Mouse (Mus musculus): ENCODE results near the gene Sox13. TPM values are rescaled to one million over a fixed set of nuclear protein-coding genes. Genes with fewer than 3 reads are reported as not detected.

The Sox13 gene
- polyA plus RNA-seq, 1 experiment from 2014 or later, result 5.8 TPM

DNA sequence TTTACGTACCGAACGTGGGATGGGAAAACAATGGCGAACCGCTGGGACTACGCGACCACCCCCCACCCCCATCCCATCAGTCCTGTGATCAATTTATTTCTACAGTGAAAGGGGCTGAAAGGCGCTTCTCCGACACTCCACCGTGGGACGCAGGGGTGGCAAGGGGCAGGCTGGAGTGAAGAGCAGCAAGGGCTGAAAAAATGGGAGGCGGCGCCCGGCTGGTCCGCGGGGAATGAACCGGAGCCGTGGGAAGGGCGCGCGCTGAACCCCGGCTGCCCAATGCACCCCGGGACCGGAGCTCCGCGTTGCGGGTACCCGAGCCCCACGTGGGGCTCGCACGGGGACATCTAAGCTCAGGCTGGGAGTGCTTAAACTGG, 1.0 kb downstream of the Sox13 start:
- H3K9me3 ChIP-seq (replicated peaks), result no peaks in the 10 kb centered on the region
- H3K4me3 ChIP-seq, result peak overlapping the region; percentile 77
- no peak overlapping the region for H3K27ac ChIP-seq
- under 1% methylated on average over 31 of the region's 31 CpGs for WGBS
- H3K27me3 ChIP-seq, result no peaks in the 10 kb centered on the region
- peak overlapping the region; percentile 83 for H3K9ac ChIP-seq
- peak; percentile 41 for ATAC-seq
- no peaks in the 10 kb centered on the region for H3K36me3 ChIP-seq (ENCODE audit: poor library complexity, severe bottlenecking)
- peaks cover 32% of the 10 kb centered on the region for H3K4me1 ChIP-seq
- H3K4me2 ChIP-seq, result peak overlapping the region; percentile 100

DNA sequence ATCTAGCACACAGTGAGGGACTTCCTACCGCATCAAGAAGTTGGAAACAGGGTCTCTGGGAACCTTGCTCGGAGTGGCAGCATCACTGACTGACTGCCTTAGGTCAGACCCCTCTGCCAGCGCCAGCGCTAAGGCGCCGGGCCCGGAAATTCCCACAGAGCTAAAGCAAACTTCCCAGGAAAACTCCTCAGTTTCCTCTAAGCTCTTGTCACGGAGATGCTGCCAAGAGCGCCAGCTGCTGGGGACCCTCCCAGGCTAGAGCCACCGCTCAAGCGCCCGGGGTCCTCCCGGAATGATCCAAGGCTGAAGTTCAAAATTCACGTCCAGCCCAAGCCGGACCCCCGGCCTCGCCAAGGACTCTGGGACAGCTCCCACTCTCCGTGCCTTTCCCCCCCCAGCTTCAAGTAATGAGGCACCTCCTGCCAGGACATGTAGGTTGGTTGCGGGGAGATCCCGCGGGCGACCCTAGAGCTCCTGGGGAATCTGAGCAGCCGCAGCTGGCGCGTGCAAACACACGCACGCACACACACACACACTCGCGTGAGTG, 1.5 kb downstream of the Sox13 start:
- under 1% methylated on average over 29 of the region's 29 CpGs for WGBS
- no peaks in the 10 kb centered on the region for H3K9me3 ChIP-seq (replicated peaks)
- H3K4me3 ChIP-seq, result peak overlapping the region; percentile 77
- H3K9ac ChIP-seq, result peak overlapping the region; percentile 83
- H3K4me2 ChIP-seq, result peak overlapping the region; percentile 100
- no peak overlapping the region for H3K27ac ChIP-seq
- H3K27me3 ChIP-seq, result no peaks in the 10 kb centered on the region
- H3K4me1 ChIP-seq, result peaks cover 37% of the 10 kb centered on the region
- H3K36me3 ChIP-seq (ENCODE audit: poor library complexity, severe bottlenecking), result no peaks in the 10 kb centered on the region
- peak; percentile 30 for ATAC-seq

DNA sequence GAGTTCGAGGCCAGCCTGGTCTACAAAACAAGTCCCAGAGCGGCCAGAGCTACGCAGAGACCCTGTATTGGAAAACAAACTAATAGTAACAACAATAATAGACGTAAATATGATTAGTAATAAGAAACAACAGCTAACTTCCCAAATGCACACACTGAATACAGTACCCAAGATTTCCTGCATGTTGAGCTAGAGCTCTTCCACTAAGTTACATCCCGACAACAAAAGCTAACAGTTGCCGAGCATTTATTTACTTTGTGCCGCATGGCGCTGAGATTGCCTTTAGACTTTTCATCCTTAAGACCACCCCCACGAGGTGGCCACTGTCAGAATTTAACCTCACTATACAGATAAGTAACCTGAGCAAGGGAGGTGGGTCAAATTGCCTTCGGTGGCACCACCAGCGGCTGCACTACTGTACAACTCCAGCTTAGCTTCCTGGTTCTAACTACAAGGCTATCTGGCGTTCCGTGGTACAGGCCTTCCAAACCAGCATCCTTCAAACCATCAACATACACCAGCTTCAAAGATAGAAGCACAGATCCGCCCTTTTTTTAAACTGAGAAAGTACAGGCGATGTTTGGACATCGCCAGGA, 2.1 kb downstream of the Sox13 start:
- H3K9me3 ChIP-seq (replicated peaks), result no peaks in the 10 kb centered on the region
- peak overlapping the region; percentile 83 for H3K9ac ChIP-seq
- peak overlapping the region; percentile 77 for H3K4me3 ChIP-seq
- 49% methylated on average over 16 of the region's 16 CpGs for WGBS
- ATAC-seq, result no peak
- H3K36me3 ChIP-seq (ENCODE audit: poor library complexity, severe bottlenecking), result no peaks in the 10 kb centered on the region
- H3K27ac ChIP-seq, result no peak overlapping the region
- peak overlapping the region; percentile 100 for H3K4me2 ChIP-seq
- H3K27me3 ChIP-seq, result no peaks in the 10 kb centered on the region
- H3K4me1 ChIP-seq, result peaks cover 38% of the 10 kb centered on the region

DNA sequence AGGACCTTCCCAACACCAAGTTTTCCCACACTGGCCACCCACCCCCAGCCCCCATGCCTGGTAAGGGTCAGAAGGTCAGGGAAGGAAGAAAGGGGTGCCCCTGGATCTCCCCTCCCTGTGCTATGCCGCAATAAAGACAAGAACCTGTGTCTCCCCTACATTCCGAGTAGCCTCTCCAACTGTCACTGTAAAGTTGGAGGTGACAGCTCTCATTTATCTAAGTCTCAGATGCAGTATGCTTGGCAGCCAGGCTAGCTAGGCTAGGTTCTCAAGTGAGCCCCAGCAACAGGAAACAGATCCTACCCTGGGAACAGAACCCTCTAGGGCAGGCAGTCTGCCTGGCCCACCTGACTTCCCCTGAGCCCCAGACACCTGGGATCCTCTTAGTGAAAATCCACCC, 3.1 kb downstream of the Sox13 start:
- no peak overlapping the region for H3K4me3 ChIP-seq
- no peaks in the 10 kb centered on the region for H3K27me3 ChIP-seq
- no peak overlapping the region for H3K9ac ChIP-seq
- H3K4me1 ChIP-seq, result peaks cover 38% of the 10 kb centered on the region
- ATAC-seq, result no peak
- 63% methylated on average over 2 of the region's 2 CpGs for WGBS
- peak overlapping the region; percentile 100; the same call in 1 of the 2 replicates for H3K4me2 ChIP-seq
- no peaks in the 10 kb centered on the region for H3K36me3 ChIP-seq (ENCODE audit: poor library complexity, severe bottlenecking)
- no peaks in the 10 kb centered on the region for H3K9me3 ChIP-seq (replicated peaks)
- no peak overlapping the region for H3K27ac ChIP-seq

DNA sequence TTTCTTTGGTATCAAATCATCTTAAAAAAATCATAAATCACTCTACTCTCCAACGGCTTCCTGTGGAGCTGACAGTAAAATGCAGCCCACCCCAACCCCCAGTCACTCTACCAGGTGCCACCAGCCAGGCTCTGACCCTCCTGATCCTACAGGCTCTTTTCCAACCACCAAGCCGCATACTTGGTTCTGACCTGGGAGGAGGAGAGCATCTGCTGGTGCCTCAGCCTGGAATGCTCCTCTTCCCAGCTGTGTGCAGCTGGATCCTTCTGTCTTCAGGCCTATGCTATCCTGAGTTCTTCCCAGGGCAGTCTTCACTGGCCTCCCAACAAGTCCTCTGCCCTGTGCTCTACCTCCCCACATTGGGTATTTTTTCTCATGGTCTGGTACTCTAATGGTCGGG, 3.7 kb downstream of the Sox13 start:
- no peaks in the 10 kb centered on the region for H3K36me3 ChIP-seq (ENCODE audit: poor library complexity, severe bottlenecking)
- 72% methylated on average over 3 of the region's 3 CpGs for WGBS
- H3K4me3 ChIP-seq, result no peak overlapping the region
- no peak overlapping the region for H3K27ac ChIP-seq
- no peak for ATAC-seq
- no peak overlapping the region for H3K9ac ChIP-seq
- no peaks in the 10 kb centered on the region for H3K27me3 ChIP-seq
- peaks cover 43% of the 10 kb centered on the region for H3K4me1 ChIP-seq
- no peaks in the 10 kb centered on the region for H3K9me3 ChIP-seq (replicated peaks)
- H3K4me2 ChIP-seq, result no peak overlapping the region

DNA sequence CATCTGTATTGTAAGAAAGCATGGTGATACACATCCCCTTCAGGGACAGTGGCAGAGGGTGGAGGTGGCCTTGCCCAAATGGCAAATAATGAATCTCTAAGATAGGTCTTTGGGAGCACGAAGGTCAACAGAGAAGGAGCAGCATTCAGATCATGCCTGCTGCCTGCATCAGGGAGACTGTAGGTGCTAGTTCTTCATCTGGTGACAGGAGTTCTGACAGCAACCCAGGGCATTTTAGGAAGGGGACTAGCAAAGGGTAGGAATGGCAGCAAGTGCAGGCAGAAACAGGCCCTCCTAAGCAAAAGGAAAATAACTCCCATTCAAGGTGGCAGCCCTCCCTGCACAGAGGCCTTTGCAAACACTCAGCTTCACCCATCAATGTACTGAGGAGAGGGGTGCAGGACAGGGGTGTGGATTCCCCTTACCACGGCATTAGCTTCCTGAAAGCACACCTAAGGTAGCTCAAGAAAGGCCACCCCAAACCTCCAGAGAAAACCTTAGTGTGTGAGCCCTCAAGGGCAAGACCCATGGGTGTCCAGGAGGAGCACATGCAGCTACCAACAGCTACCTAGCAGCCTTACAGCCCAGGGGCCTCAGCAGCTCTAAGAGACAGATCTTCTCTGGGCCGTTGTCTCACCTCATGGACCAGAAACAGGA, 4.9 kb downstream of the Sox13 start:
- Histone ChIP-seq H3K4me3 (no peak overlapping the region), H3K27ac (no peak overlapping the region), H3K36me3 (ENCODE audit: poor library complexity, severe bottlenecking) (no peaks in the 10 kb centered on the region), H3K4me1 (peaks cover 50% of the 10 kb centered on the region), H3K27me3 (no peaks in the 10 kb centered on the region), H3K4me2 (no peak overlapping the region), H3K9ac (no peak overlapping the region), H3K9me3 (replicated peaks) (no peaks in the 10 kb centered on the region)
- 79% methylated on average over 3 of the region's 3 CpGs for WGBS
- ATAC-seq, result no peak

DNA sequence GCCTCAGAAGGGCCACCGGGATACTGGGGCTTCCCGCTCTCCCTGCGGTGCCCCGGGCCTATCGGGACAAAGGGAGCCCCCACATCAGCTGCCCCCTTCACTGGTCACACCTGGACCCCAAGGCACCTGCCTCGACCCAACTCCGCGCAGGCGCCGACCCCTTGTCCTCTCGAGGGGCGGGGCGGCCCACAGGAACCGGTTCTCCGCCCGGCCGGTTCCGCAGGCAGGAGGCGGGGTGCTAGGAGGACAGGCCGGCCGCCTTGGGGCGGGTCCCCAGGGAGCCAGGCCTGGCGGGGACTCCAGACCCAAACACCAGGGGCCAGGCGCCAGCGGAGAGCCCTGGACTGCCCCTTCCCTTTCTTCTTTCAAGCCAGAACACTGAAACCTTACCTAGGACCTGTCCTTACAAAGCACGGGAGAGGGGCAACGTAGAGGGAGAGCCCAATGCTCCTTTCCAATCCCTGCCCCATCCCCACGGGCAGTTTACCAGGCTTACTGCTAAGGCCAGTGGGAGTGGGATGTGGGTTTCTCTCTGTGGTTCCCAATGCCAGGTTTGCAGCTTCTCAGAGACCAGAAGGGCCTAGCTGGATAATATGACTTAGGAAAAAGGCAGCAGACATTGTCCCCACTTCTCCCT, 5.9 kb downstream of the Sox13 start:
- H3K27me3 ChIP-seq, result no peaks in the 10 kb centered on the region
- peak overlapping the region; percentile 62 for H3K9ac ChIP-seq
- ATAC-seq, result no peak
- H3K36me3 ChIP-seq (ENCODE audit: poor library complexity, severe bottlenecking), result no peaks in the 10 kb centered on the region
- 14% methylated on average over 28 of the region's 28 CpGs for WGBS
- H3K4me1 ChIP-seq, result peaks cover 50% of the 10 kb centered on the region
- peak overlapping the region; percentile 62 for H3K4me2 ChIP-seq
- H3K9me3 ChIP-seq (replicated peaks), result no peaks in the 10 kb centered on the region
- no peak overlapping the region for H3K27ac ChIP-seq
- H3K4me3 ChIP-seq, result peak overlapping the region; percentile 33

DNA sequence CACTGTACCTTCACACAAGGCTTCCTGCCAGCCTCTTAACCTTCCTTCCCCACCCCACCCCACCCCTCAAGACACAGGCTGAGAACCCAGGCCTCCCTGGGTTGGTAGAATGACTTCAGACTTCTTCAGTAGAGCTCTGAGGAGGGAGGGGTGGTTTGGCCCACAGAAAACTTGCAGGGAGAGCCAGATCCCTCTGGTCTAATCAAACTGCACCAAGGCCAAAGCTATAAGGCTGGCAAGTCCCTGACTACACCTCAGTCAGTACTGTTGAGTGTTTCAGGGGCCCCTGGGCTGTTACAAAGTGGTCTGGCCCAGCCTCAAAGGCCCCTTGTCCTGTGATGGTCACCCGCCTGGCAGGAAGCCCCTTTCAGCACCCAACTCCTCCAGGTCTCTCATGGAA, 6.6 kb downstream of the Sox13 start:
- no peak for ATAC-seq
- no peak overlapping the region for H3K4me3 ChIP-seq
- no peak overlapping the region for H3K27ac ChIP-seq
- H3K4me1 ChIP-seq, result peaks cover 46% of the 10 kb centered on the region
- H3K9ac ChIP-seq, result no peak overlapping the region
- H3K36me3 ChIP-seq (ENCODE audit: poor library complexity, severe bottlenecking), result no peaks in the 10 kb centered on the region
- no peaks in the 10 kb centered on the region for H3K27me3 ChIP-seq
- no peaks in the 10 kb centered on the region for H3K9me3 ChIP-seq (replicated peaks)
- peak overlapping the region; percentile 62; the same call in 1 of the 2 replicates for H3K4me2 ChIP-seq
- 79% methylated on average over 1 of the region's 1 CpGs for WGBS

DNA sequence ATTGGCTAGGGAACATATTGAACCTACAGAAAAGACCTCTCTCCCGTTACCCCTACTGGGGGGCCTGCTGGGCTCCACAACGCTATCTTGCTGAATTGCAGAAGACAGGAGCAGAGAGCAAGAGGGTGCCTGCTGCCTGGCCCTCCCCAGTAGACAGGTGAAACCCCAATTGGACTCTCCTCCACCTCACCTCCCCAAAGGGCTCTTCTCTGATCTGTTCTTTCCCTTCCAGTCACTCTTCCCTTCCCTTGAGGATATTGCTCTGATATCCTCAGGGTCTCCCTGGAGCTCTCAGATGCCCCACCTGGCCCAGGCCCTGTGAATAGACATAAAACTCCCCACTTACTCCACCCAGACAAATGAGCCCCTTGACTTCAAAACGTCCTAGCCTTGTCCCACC, 7.1 kb downstream of the Sox13 start:
- no peak overlapping the region for H3K4me3 ChIP-seq
- peaks cover 41% of the 10 kb centered on the region for H3K4me1 ChIP-seq
- H3K9me3 ChIP-seq (replicated peaks), result no peaks in the 10 kb centered on the region
- 74% methylated on average over 3 of the region's 3 CpGs for WGBS
- no peak overlapping the region for H3K4me2 ChIP-seq
- no peak overlapping the region for H3K27ac ChIP-seq
- H3K27me3 ChIP-seq, result no peaks in the 10 kb centered on the region
- ATAC-seq, result no peak
- no peak overlapping the region for H3K9ac ChIP-seq
- H3K36me3 ChIP-seq (ENCODE audit: poor library complexity, severe bottlenecking), result no peaks in the 10 kb centered on the region

DNA sequence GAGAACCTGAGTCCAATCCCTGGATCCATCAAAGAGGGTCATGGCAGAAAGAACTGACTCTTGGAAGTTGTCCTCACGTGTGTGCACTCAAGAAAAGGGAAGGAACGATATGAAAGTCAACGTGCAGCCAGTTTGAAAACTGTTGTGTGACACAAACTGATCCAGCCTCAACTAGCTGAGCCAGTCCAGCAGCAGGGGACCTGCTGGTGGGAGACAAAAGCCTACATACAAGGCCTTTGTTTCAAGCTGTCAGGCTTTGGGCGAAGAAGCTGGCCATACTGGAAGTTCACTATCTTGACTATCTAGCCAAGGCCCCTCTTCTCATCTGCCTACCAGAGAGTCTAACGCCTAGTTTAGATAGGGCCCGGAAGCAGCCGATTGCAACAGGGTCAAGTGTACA, 7.7 kb downstream of the Sox13 start:
- H3K4me3 ChIP-seq, result no peak overlapping the region
- H3K27ac ChIP-seq, result no peak overlapping the region
- WGBS, result 92% methylated on average over 7 of the region's 7 CpGs
- peaks cover 40% of the 10 kb centered on the region for H3K4me1 ChIP-seq
- H3K27me3 ChIP-seq, result no peaks in the 10 kb centered on the region
- H3K9me3 ChIP-seq (replicated peaks), result no peaks in the 10 kb centered on the region
- no peak for ATAC-seq
- no peak overlapping the region for H3K4me2 ChIP-seq
- no peak overlapping the region for H3K9ac ChIP-seq
- H3K36me3 ChIP-seq (ENCODE audit: poor library complexity, severe bottlenecking), result no peaks in the 10 kb centered on the region

DNA sequence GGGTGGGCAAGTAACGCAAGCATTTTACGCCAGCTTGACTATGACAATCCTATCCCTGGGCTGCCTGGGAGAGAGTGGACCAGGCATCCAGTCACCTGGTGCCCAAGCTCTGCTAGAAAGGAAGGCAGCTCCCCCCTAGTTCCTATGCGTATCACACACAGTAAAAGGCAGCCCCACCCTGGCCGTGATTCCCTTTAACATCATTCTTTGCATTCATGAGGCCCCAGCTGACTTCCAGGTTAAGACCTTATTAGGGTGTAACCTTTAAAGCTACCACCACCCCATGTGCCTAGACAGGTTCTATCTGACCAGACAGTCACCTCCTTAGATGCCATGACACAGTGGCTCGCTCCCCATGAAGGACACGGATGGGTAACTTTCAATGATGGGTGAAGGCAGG, 8.7 kb downstream of the Sox13 start:
- H3K27ac ChIP-seq, result no peak overlapping the region; the same call in 1 of the 2 replicates
- H3K4me3 ChIP-seq, result no peak overlapping the region
- no peak for ATAC-seq
- no peaks in the 10 kb centered on the region for H3K27me3 ChIP-seq
- no peak overlapping the region for H3K9ac ChIP-seq
- 73% methylated on average over 6 of the region's 6 CpGs for WGBS
- no peaks in the 10 kb centered on the region for H3K9me3 ChIP-seq (replicated peaks)
- H3K36me3 ChIP-seq (ENCODE audit: poor library complexity, severe bottlenecking), result no peaks in the 10 kb centered on the region
- no peak overlapping the region for H3K4me2 ChIP-seq
- peaks cover 37% of the 10 kb centered on the region for H3K4me1 ChIP-seq

DNA sequence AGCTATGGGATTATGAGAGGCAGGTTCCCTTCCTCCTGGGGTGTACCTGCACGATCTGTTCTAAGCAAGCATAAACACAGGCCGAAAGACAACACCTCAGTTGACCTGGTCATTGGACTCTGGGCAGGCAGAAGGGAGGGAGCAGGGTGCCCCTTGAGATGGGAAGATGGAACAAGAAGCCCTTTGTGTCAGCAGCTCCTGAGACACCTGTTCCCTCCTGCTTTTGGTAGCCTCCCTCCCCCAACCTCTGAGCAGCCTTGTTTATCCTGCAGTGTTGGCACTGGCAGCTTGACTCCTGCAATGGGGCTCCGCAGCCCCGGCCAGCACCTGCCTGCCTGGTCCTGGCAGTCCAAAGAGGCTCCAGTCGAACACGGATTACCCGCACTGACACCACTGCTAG, 9.1 kb downstream of the Sox13 start:
- Histone ChIP-seq H3K4me3 (no peak overlapping the region), H3K4me2 (no peak overlapping the region), H3K4me1 (peaks cover 37% of the 10 kb centered on the region), H3K36me3 (ENCODE audit: poor library complexity, severe bottlenecking) (no peaks in the 10 kb centered on the region), H3K27ac (no peak overlapping the region; the same call in 1 of the 2 replicates), H3K9me3 (replicated peaks) (no peaks in the 10 kb centered on the region), H3K9ac (no peak overlapping the region), H3K27me3 (no peaks in the 10 kb centered on the region)
- 56% methylated on average over 7 of the region's 7 CpGs for WGBS
- no peak for ATAC-seq

Data from forebrain, embryonic 13.5 days (tissue).